Mouse (Mus musculus) embryonic facial prominence, embryonic 14.5 days (tissue): ENCODE measurements around the gene Ulk3. TPM values are rescaled to one million over a fixed set of nuclear protein-coding genes. Genes with fewer than 3 reads are reported as not detected.

Source experiments
- ATAC-seq: fragments of 200-750 bp; cut with Nextera tagmentation; 2 replicates; pipeline ENCODE4 v1.8.0; 2017; ENCODE audit warnings: low read depth, moderate number of reproducible peaks, moderate TSS enrichment
- DNase-seq: peaks from one replicate; pipeline ENCODE4 v3.0.0-alpha.2; 2015; ENCODE audit warnings: low spot score
- H3K27ac ChIP-seq: fragments of 300-500 bp; sonication (generic); replicated peaks from 2 replicates; pipeline ENCODE4 v1.5.1; 2014; ENCODE audit warnings: low read depth, mild to moderate bottlenecking, low read length, moderate library complexity
- H3K27me3 ChIP-seq: fragments of 300-500 bp; sonication (generic); replicated peaks from 2 replicates; pipeline ENCODE4 v1.6.1; 2014; ENCODE audit warnings: low read length; ENCODE audit not compliant: control insufficient read depth, insufficient read depth
- H3K36me3 ChIP-seq: fragments of 300-500 bp; sonication (generic); 2 replicates; pipeline ENCODE4 v1.6.1; 2014; ENCODE audit warnings: low read length, mixed read lengths; ENCODE audit not compliant: control insufficient read depth, insufficient read depth
- H3K4me1 ChIP-seq: fragments of 300-500 bp; sonication (generic); 2 replicates; pipeline ENCODE4 v1.6.1; 2014; ENCODE audit warnings: antibody characterized with exemption, low read length; ENCODE audit not compliant: control insufficient read depth, insufficient read depth
- H3K4me2 ChIP-seq: fragments of 300-500 bp; sonication (generic); 2 replicates; pipeline ENCODE4 v1.6.1; 2014; ENCODE audit warnings: low read depth, mild to moderate bottlenecking, low read length, moderate library complexity, mixed read lengths
- H3K4me3 ChIP-seq: fragments of 300-500 bp; sonication (generic); 2 replicates; pipeline ENCODE4 v1.5.1; 2014; ENCODE audit warnings: low read depth, mild to moderate bottlenecking, low read length
- H3K9ac ChIP-seq: fragments of 300-500 bp; sonication (generic); 2 replicates; pipeline ENCODE4 v1.6.1; 2014; ENCODE audit warnings: low read depth, mild to moderate bottlenecking, low read length, moderate library complexity, mixed read lengths
- H3K9me3 ChIP-seq: fragments of 300-500 bp; sonication (generic); 2 replicates; pipeline ENCODE4 v1.6.1; 2016; ENCODE audit warnings: low read length; ENCODE audit not compliant: control insufficient read depth
- WGBS: fragments of 180-500 bp; shearing (Covaris S2); extraction: QIAGEN DNeasy Blood & Tissue Kit; methylation state at CpG from one replicate; pipeline ENCODE4 v1.1.7; 2014; 5-methylcytosine and 5-hydroxymethylcytosine counted together
- polyA plus RNA-seq: library from polyadenylated mRNA; unstranded; fragments of >200 nt; fragmentation: Nextera tagmentation; extraction: Ambion mirVana; gene quantifications from 2 replicates; pipeline ENCODE4 v1.2.1, GENCODE M21; 2014

Ulk3 gene
- polyA plus RNA-seq, 1 experiment from 2014 or later: 9.4 TPM

DNA sequence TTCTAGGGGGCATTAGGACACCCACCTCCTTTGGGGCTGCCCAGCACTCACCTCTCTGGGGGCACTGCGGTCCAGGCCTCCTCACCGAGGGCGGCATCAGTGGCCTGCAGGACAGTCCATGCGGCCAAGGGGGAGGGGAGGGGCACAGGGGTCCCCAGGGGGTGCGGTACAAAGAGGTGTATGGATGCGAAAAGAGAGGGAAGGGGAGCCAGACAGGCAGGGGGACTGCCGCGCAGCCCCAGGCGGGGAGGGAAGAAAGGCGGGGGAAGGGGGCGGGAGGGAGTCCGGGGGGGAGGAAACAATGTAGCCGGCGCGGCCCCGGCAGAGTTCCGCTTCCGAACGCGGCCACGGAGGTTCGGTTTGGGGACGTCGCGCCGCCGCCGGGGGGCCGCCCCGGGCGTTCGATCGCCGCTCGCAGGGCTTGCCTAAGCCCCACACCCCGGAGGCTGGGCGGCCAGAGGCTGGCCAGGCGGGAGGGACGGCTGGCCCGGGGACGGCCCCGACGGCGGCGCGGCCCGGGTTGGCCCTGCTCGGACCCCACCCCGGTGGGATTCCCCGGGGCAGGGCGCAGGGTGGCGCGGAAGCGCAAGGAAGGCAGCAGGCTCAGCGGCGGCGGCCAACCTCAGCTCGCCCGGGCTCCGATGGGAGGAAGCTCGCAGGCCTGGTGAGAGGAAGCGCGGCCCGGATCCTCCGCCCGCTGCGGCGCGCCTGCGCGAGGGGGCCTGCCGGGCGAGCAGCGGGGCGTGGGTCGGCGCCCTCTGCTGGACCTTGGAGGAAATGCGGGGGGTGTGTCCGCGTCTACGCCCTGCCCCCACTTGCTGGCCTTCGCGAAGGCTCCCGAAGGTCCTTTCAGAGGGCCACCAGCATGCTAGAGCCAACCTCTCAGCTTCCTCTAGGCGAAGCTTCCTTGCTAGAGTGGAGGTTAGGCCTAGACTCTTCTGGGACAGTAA is 56.0 kb downstream of the Ulk3 start:
- Histone ChIP-seq H3K4me1 (peaks cover 26% of the 10 kb centered on the region), H3K4me3 (peak overlapping the region; percentile 84)
- peak; percentile 91 for ATAC-seq

More for the DNA sequence above, 56.0 kb downstream of the Ulk3 start:
- DNase-seq: peak; percentile 92
- Histone ChIP-seq H3K36me3 (0 out of 2 replicates have a peak, but pooled peaks cover 7% of the 10 kb centered on the region), H3K9ac (peak overlapping the region; percentile 96), H3K27me3 (no peaks in the 10 kb centered on the region), H3K4me2 (peak overlapping the region; percentile 83), H3K27ac (peak overlapping the region; percentile 93), H3K9me3 (no peaks in the 10 kb centered on the region)
- WGBS: 0% methylated on average over 3 of the region's 85 CpGs

Other genes with a start within 250 kb of the Ulk3 start
- gene Ppcdc, start 149.3 kb upstream of the Ulk3 start, polyA plus RNA-seq: 20.2 and 25.2 TPM in 2 replicates
- 10.9 and 14.5 TPM in 2 replicates for gene Scamp5, start 121.4 kb upstream of the Ulk3 start, polyA plus RNA-seq
- gene Rpp25, start 85.4 kb upstream of the Ulk3 start, polyA plus RNA-seq: 0.86 and 1.4 TPM in 2 replicates
- gene Cox5a, start 68.2 kb upstream of the Ulk3 start, polyA plus RNA-seq: 479 and 555 TPM in 2 replicates
- 21.1 and 24.2 TPM in 2 replicates for gene Fam219b, start 51.9 kb upstream of the Ulk3 start, polyA plus RNA-seq
- 40.4 and 44.5 TPM in 2 replicates for gene Mpi, start 36.7 kb upstream of the Ulk3 start, polyA plus RNA-seq
- gene Scamp2, start 28.5 kb upstream of the Ulk3 start, polyA plus RNA-seq: 79.4 and 81.4 TPM in 2 replicates
- gene Cplx3, start 16.8 kb downstream of the Ulk3 start, polyA plus RNA-seq: not detected in 2 replicates
- not detected in 2 replicates for gene Lman1l, start 31.3 kb downstream of the Ulk3 start, polyA plus RNA-seq
- gene Csk, start 64.2 kb downstream of the Ulk3 start, polyA plus RNA-seq: 25.7 and 26.6 TPM in 2 replicates
- gene Cyp1a2, start 94.3 kb downstream of the Ulk3 start, polyA plus RNA-seq: not detected in 2 replicates
- gene Cyp1a1, start 98.5 kb downstream of the Ulk3 start, polyA plus RNA-seq: 0.08 TPM in 1 of 2 replicates, not detected in the other
- gene Edc3, start 119.1 kb downstream of the Ulk3 start, polyA plus RNA-seq: 22.1 and 25.0 TPM in 2 replicates
- 54.7 and 59.6 TPM in 2 replicates for gene Clk3, start 176.4 kb downstream of the Ulk3 start, polyA plus RNA-seq
- gene Arid3b, start 247.3 kb downstream of the Ulk3 start, polyA plus RNA-seq: 3.8 and 4.1 TPM in 2 replicates